Mouse (Mus musculus) ovary, adult 10 weeks (tissue): ENCODE results near the gene Stap1. TPM values are rescaled to one million over a fixed set of nuclear protein-coding genes. Genes with fewer than 3 reads are reported as not detected.

ENCODE experiments used
- polyA plus RNA-seq: library from polyadenylated mRNA; stranded (reverse); fragments of 350-450 nt; fragmentation: Illumina TruSeq; extraction: RNeasy Lipid Tissue Mini Kit (QIAGEN cat#74804); gene quantifications from one replicate; pipeline ENCODE4 v1.2.3, GENCODE M21; 2014

The Stap1 gene
- polyA plus RNA-seq: 3.6 TPM

DNA sequence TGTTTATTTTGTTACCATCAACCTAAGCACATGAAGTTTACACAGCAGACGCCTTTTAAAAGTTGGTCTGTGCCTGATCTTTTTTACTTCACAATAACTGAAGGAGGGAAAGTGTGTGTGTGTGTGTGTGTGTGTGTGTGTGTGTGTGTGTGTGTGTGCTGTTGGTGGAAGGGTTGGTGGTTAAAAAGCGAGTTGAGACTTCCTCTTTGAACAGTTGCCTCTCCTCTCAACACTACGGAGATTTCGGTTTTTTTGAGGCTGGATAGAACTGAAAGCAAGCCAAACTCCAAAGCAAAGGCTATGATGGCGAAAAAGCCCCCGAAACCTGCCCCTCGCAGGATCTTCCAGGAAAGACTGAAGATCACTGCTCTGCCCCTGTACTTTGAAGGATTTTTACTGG is at the start of gene Stap1:
Stap1 (plus strand) TSS at position 209 of the 400 bp plus-strand sequence.

DNA sequence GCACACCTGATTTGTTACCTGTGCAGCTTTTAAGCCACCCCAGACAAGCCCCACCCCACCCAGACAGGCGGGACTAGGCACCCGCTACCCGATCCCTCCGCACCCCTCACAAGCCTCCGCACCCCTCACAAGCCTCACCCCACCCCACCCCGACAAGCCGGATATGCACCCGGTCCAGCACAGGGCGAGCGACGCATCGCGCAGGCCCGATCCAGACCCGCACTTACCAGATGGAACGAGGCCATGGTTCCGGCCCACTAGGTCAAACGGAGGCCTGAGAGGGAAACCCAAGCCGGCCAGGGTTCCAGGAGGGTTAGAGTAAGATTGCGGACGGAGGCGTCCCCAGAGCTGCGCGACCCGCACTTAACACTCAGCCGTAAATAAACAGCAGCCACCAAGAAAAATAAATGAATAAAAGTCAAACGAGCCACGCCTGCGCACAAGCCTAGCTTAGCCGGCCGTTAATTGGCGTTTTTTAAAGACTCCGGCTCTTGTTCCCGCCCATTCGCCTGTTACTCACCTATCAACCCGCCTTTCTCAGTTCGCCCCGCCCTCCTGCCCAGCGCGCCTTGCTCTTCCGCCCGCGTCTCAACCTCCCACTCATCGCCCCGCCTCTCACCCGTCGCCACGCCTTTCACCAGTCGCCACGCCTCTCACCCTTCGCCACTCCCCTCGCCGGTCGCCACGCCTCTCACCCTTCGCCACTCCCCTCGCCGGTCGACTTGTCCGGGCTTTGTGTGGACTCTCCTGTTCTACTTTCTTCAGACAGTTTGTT is 6.3 kb upstream of the Stap1 start, which contains the start of gene Cenpc1:
Cenpc1 (minus strand) TSS at position 483 of the 775 bp plus-strand sequence.

Other genes with a start within 250 kb of the Stap1 start
- 52.9 TPM for gene Cenpc1, start 6.2 kb upstream of the Stap1 start, polyA plus RNA-seq
- gene Uba6, start 101.1 kb downstream of the Stap1 start, polyA plus RNA-seq: 93.8 TPM
- 2.3 TPM for gene Gnrhr, start 126.2 kb downstream of the Stap1 start, polyA plus RNA-seq
- not detected for gene Tmprss11c, start 217.6 kb downstream of the Stap1 start, polyA plus RNA-seq